Mouse (Mus musculus) telencephalon, adult 2 months (tissue): Measurements from ENCODE around the gene Gm8334.
"Not testable (repeated sequence)": the region's sequence is repeated elsewhere in the genome, so short reads cannot be mapped to it uniquely, and the experiment has no call there.

ENCODE experiments used
- DNase-seq: peaks from one replicate; pipeline ENCODE4 v3.0.0-alpha.2; 2011; ENCODE audit warnings: low read depth, low spot score

Gene Gm8334

GRCm38 (mm10) chrX:148615053-148615452 lies at the start of gene Gm8334:
Gene Gm8334, minus strand, starts transcription at chrX:148615153.
- DNase-seq, result not testable (repeated sequence)

- DNase-seq, result not testable (repeated sequence)
These were observed 48.3 kb upstream of the Gm8334 start, which contains the start of gene Gm15127 for GRCm38 (mm10) chrX:148663298-148663697. Gene Gm15127, plus strand, starts transcription at chrX:148663598.
